Mouse (Mus musculus) cerebellum, postnatal 14 days (tissue): ENCODE measurements around the gene Fkrp.

Source experiments
- DNase-seq, 2 experiments: peaks; one replicate each; pipeline ENCODE4 v3.0.0; 2021; ENCODE audit warnings: mixed read lengths in 2 of 2

The Fkrp gene

GRCm38 (mm10) chr7:16827274-16827673 is 10.7 kb upstream of the Fkrp start:
- no peak for DNase-seq

- DNase-seq, result no peak
Measured at GRCm38 (mm10) chr7:16826571-16826970, 10.0 kb upstream of the Fkrp start.

DNA sequence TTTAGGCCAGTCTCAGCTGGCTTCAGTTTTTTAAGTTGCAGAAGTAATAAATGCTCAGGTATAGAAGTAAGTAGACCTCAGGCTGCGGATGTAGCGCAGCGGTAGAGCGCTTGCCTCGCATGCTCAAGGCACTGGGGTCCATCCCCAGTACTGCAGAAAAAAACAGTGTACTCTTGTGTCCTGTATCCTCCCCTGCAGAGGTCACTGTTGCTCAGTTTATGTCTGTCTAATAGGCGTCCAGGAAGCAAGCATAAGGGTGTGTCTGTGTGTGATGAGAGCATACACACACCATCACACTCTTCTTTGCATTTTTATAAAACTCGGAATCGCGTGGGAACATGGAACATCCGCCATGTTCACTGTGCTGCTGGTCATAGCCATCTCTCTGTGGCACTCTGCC is 9.3 kb upstream of the Fkrp start:
- peak; percentile 40 to 43 for DNase-seq

- no peak for DNase-seq
Measured at GRCm38 (mm10) chr7:16823734-16824133, 7.2 kb upstream of the Fkrp start.

GRCm38 (mm10) chr7:16821669-16822101 is 5.2 kb upstream of the Fkrp start:
- DNase-seq, result peak in 1 of 2 experiments; percentile 51

DNA sequence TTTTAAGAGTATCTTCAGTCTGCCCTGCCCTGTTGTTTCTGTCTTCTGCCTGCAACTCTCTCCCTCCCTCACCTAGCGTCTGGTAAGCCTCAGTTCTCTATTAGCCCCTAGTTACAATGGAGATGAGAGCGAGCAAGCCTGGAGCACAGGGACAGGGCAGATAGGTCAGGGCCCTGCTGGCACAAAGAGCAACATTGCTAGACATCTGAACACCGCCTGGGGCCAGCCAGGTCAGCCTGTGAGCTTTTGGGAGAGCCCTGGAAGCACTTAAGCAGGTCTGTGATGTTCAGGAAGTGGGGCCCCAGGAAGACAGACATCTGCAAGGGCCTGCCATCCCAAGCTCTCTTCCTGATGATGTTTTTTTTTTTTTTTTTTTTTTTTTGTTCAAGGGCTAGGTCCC is 4.6 kb upstream of the Fkrp start:
- no peak for DNase-seq

- DNase-seq, result no peak
Measured at GRCm38 (mm10) chr7:16820271-16820763, 3.8 kb upstream of the Fkrp start.

- no peak for DNase-seq
Measured at GRCm38 (mm10) chr7:16819794-16820193, 3.3 kb upstream of the Fkrp start.

DNA sequence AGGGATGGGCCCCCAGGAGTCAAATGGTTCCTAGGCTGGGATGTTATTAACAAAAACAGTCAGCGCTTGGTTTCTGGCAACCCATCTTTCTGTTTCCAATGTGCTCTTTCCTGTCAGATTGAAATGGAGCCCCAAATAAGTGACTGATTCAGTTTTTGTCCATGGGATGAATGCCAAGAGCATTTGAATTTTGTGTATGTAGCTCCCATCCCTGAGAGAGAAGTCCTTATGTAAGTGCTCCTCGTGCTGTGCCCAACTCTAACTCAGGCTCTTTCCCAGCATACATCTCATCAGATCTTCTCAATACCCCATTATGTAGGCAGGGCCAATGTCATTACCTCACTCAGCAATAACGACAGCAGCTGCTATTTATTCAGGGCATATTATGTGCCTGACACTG is 1.2 kb upstream of the Fkrp start:
- DNase-seq, result no peak

DNA sequence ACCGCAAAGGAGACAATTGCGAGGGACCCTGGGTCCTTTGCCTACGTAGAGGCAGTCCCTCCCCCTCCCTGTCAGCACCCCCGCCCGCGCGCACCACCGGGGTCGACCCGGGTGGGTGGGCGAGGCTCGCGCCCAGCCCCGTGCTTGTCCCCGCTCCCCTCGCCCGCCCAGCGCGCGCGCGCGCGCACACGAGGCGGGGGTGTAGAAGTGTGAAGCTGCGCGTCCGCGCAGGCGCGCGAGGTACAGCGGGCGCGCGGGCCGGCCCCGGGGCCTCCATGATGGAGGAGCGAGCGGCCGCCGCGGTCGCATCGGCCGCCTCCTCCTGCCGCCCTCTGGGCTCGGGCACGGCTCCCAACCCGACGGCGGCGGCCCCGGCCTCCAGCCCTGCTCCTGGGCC is 456 bp downstream of the Fkrp start:
- DNase-seq, result peak; percentile 84 to 90

GRCm38 (mm10) chr7:16815351-16815941 is 1.1 kb downstream of the Fkrp start, which contains the start of gene Strn4:
Strn4 (plus strand) TSS chr7:16815889.
- DNase-seq, result peak; percentile 54 to 66

DNA sequence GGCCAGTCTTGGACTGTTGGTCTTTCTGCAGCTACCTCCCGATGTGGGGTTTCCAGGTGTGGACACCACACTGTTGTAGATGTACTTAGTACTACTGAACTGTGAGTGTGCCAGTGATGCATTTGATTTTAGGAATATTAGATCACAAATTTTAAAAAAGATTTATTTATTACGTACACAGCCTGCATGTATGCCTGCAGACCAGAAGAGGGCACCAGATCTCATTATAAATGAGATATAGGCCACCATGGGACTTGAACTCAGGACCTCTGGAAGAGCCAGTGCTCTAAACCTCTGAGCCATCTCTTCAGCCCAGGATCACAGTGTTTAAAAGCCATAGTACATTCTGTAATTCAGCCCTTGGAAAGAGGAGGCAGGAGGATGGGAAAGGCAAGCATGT is 4.0 kb downstream of the Fkrp start:
- no peak for DNase-seq

DNA sequence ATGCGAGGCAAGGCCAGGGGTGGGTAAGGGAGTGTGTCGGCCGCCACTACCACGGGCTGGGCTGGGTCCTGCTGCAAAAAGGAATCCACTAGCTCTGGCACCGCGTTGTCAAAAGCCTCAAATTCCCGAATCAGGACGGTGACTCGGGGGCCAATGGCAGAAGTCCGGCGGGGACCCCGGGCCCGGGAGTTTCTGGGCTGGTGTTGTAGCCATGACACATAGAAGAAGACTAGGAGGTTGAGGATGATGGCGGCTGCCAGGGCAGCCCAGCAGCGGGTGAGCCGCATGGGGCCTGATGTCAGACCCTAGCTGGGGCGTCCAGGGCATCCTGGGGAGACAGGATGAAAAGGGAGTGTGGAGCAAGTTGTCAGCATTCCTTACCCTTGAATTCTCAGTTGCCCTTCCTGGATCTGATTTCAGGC is 4.9 kb downstream of the Fkrp start:
- DNase-seq, result no peak

DNA sequence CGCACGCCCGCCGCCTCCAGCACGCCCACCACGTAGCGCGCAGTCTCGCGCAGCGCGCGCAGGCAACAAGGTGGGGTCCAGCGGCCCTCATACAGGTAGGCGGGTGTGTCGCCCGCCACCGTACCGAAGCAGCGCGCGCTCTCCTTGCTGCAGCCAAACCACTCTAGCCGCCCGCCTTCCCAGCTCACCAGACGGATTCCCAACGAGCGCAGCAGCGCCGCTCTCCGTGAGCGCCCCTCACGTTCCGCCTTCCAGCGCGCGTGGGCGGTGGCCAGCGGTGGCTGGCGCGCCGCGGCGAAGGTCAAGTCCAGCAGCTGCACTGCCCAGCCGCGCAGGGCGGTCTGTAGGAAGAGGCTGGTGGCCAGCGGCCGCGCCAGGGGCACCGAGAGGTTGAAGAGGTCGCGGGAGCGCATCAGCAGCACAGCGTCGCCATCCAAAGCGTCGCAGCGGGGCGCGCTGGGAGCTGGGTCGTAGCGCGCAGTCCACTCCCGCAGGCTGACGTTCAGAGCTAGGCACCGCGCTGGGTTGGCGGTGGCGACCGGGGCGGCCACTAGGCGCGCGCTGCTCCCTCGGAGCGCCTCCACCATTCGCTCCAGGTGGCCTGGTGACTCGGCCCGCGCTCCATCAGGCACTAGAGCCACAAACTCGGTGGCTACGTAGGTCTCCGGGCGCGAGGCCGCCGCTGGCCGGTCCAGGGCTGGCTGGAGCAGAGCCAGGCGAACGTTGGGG is 5.4 kb downstream of the Fkrp start:
- peak; percentile 51 to 71 for DNase-seq

GRCm38 (mm10) chr7:16810399-16810919 is 6.1 kb downstream of the Fkrp start:
- no peak for DNase-seq

DNA sequence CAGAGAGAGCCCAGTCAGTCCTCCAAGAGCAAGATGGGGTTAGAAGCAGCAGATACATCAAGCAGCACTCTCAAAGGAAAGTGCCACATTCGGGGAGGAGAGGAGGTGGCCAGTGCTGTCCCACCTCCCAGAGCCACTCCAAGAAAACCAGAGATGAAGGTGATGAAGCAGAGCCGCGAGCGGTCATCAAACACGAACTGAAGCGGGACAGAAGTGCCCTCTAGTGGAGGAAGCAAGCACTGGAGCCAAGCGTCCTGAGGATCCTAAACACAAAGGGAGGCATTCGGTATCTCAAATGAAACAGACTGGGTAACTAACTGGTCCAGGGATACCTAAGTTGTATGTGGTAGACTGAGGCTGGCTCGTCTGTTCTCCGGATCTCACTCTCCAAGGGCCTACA is 6.8 kb downstream of the Fkrp start:
- DNase-seq, result peak; percentile 81 to 82

DNA sequence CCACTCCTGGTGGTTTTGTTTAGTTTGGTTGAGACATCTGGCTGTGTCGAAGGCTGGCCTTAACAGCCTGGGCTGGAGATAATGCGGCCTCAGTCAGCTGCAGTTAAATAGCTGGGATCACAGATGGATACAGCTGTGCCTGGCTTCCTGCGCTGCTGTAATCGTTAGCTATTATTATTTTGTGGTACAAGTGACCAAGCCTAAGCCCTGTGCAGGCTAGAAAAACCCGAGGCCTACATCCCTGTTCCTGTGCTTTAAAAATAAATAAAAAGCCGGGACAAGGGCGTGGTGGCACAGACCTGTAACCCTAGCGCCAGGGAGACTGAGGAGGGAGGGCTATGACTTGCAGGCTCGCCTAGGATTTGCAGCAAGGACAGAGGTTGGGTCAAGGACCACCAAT is 7.9 kb downstream of the Fkrp start:
- no peak for DNase-seq

DNA sequence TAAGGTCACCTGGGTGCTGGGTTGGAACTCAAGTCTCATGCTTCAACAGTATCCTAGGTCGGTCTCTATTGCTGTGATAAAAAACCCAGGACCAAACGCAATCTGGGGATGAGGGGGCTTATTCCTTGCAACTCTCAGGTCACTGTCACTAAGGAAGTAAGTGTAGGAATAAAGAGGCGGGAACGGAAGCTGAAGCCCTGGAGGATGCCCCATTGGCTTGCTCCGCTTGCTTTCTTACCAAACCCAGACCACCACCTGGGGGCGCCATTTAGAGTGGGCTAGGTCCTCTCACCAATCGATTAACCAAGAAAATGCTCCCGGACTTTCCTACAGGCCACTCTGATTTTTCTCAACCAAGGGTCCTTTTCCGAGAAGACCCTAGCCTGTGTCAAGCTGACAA is 8.6 kb downstream of the Fkrp start:
- DNase-seq, result peak in 1 of 2 experiments; percentile 45

- DNase-seq, result no peak
Measured at GRCm38 (mm10) chr7:16804409-16805028, 12.0 kb downstream of the Fkrp start.

- DNase-seq, result no peak
Measured at GRCm38 (mm10) chr7:16794886-16795285, 21.6 kb downstream of the Fkrp start.

DNA sequence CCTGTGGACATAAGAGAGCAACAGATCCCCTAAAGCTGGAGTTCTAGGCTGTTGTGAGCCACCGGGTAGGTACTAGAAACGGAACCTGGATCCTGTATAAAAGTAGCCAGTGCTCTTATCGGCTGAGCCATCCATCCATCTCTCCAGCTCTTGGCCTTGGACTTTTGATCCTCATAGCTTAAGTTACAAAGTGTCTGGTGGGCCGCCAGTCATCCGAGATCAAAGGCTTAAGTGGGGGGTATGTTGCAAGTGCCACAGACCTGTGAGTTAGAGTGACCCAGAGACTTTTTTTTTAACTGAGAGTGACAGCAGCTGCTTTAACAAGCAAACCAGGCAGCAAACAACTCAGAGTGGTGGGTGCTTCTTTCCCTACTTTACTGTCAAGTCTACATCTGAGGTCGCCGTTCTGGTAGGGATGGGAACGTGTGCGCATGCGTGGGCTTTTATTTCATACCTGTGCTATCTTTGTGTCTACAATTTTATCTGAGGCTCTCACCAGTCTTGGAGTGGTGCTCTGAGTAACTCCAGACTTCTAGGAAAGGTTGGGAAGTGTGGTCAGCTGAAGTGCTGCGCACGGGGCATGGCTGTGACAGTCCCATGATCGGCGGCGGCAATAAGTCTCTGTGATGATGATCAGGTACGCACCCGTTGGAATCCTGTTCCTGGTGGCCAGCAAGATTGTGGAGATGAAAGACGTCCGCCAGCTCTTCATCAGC is 23.4 kb downstream of the Fkrp start:
- DNase-seq, result no peak

DNA sequence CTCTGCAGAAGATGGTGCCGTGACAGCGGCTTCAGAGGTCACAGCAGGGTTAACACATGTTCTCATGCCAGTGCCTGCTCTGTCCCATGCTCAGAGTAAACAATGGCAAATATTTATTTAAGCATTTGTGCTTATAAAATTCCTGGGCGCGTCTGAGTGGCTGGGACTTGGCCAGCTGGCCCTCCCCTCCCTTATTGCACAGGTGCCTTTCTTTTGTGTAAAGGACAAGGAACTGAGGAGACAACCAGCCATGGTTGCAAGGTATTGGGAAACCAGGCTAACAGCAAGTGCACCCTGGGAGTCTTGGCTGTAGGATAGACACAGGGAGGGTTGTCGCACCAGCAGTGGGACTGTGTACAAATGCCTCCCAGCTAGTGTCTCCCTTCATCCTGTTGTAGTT is 24.2 kb downstream of the Fkrp start:
- DNase-seq, result no peak

DNA sequence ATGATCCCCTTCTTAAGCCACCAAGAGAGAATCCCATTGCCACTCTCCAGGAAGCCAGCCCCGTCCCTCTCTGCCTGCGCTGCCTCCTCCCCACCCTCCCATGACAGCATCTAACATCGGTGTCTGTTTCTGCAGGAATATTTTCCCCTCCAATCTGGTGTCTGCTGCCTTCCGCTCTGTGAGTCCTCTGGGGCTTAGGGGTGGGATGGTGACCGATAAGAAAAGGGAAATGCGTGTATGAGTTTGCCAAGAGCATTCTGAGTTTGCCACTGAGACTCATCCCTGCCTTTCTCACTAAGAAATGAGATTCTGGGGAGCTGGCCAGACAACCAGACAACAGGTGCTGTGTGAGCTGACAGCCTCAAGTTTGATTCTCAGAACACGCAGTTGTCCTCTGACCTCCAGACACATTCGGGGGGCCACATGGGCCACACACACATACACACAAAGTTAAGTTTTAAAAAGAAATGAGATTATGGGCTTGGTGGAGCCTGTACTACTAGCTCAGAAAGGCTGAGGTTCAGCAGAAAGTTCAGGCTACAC is 30.9 kb downstream of the Fkrp start:
- DNase-seq, result no peak
